Mouse (Mus musculus) midbrain, embryonic 10.5 days (tissue): ENCODE results near the gene Tmed1. TPM values are rescaled to one million over a fixed set of nuclear protein-coding genes. Genes with fewer than 3 reads are reported as not detected.

Experiments used
- DNase-seq: peaks from one replicate; pipeline ENCODE4 v3.0.0-alpha.2; 2017; ENCODE audit warnings: low spot score
- H3K27ac ChIP-seq: fragments of 300-500 bp; sonication (generic); replicated peaks from 2 replicates; pipeline ENCODE4 v1.5.1; 2016; ENCODE audit warnings: mild to moderate bottlenecking
- H3K27me3 ChIP-seq: fragments of 300-500 bp; sonication (generic); 2 replicates; pipeline ENCODE4 v1.6.1; 2016; ENCODE audit warnings: low read depth, mild to moderate bottlenecking; ENCODE audit not compliant: poor library complexity, severe bottlenecking
- H3K36me3 ChIP-seq: fragments of 300-500 bp; sonication (generic); 2 replicates; pipeline ENCODE4 v1.6.1; 2016; ENCODE audit warnings: mild to moderate bottlenecking, moderate library complexity
- H3K4me1 ChIP-seq: fragments of 300-500 bp; sonication (generic); 2 replicates; pipeline ENCODE4 v1.6.1; 2016
- H3K4me3 ChIP-seq: fragments of 300-500 bp; sonication (generic); 2 replicates; pipeline ENCODE4 v1.5.1; 2016; ENCODE audit warnings: mild to moderate bottlenecking, moderate library complexity
- H3K9me3 ChIP-seq: fragments of 300-500 bp; sonication (generic); replicated peaks from 2 replicates; pipeline ENCODE4 v1.6.1; 2016; ENCODE audit warnings: mild to moderate bottlenecking
- WGBS: fragments of 180-500 bp; shearing (Covaris S2); methylation state at CpG from one replicate; pipeline ENCODE4 v1.1.7; 2016; 5-methylcytosine and 5-hydroxymethylcytosine counted together
- polyA plus RNA-seq: library from polyadenylated mRNA; unstranded; fragments of >200 nt; fragmentation: Nextera tagmentation; extraction: Ambion mirVana; gene quantifications from 2 replicates; pipeline ENCODE4 v1.2.1, GENCODE M21; 2016

The Tmed1 gene
- polyA plus RNA-seq: 106 and 116 TPM in 2 replicates

- WGBS: under 1% methylated on average over 44 of the region's 44 CpGs
- peak; percentile 96 for DNase-seq
Observed at GRCm38 (mm10) chr9:21509772-21510688, at the start of gene Tmed1. Gene Tmed1, minus strand, starts transcription at chr9:21510252.

GRCm38 (mm10) chr9:21559151-21559550 is 49.1 kb upstream of the Tmed1 start:
- Histone ChIP-seq H3K4me1 (peaks cover 9% of the 10 kb centered on the region), H3K4me3 (no peak overlapping the region), H3K27ac (no peak overlapping the region), H3K27me3 (no peaks in the 10 kb centered on the region), H3K9me3 (no peaks in the 10 kb centered on the region), H3K36me3 (peaks cover 76% of the 10 kb centered on the region)
- 96% methylated on average over 3 of the region's 3 CpGs for WGBS
- DNase-seq: no peak

More at GRCm38 (mm10) chr9:21509772-21510688, at the start of gene Tmed1:
- H3K4me3 ChIP-seq: peak within 1 kb of the TSS; percentile 75
- H3K9me3 ChIP-seq: no peaks in the 10 kb centered on the region
- no peaks in the 10 kb centered on the region for H3K27me3 ChIP-seq
- H3K27ac ChIP-seq: peak within 1 kb of the TSS; percentile 92
- peaks cover 20% of the 10 kb centered on the region for H3K4me1 ChIP-seq
- H3K36me3 ChIP-seq: peaks cover 42% of the 10 kb centered on the region

GRCm38 (mm10) chr9:21558366-21558765 is 48.3 kb upstream of the Tmed1 start:
- 93% methylated on average over 4 of the region's 4 CpGs for WGBS
- H3K27me3 ChIP-seq: no peaks in the 10 kb centered on the region
- H3K9me3 ChIP-seq: no peaks in the 10 kb centered on the region
- peaks cover 9% of the 10 kb centered on the region for H3K4me1 ChIP-seq
- no peak overlapping the region for H3K4me3 ChIP-seq
- no peak overlapping the region for H3K27ac ChIP-seq
- peaks cover 83% of the 10 kb centered on the region for H3K36me3 ChIP-seq
- DNase-seq: no peak

GRCm38 (mm10) chr9:21557556-21557955 is 47.5 kb upstream of the Tmed1 start:
- no peak overlapping the region for H3K4me3 ChIP-seq
- no peak for DNase-seq
- H3K36me3 ChIP-seq: peaks cover 86% of the 10 kb centered on the region
- peak overlapping the region; percentile 49; the same call in 1 of the 2 replicates for H3K27ac ChIP-seq
- 90% methylated on average over 2 of the region's 2 CpGs for WGBS
- no peaks in the 10 kb centered on the region for H3K27me3 ChIP-seq
- peaks cover 9% of the 10 kb centered on the region for H3K4me1 ChIP-seq
- no peaks in the 10 kb centered on the region for H3K9me3 ChIP-seq

- no peak for DNase-seq
- 92% methylated on average over 2 of the region's 2 CpGs for WGBS
- Histone ChIP-seq H3K4me1 (peaks cover 9% of the 10 kb centered on the region), H3K27ac (0 out of 2 replicates have a peak overlapping the region, but pooled peaks have one; percentile 49), H3K36me3 (peaks cover 85% of the 10 kb centered on the region), H3K4me3 (no peak overlapping the region), H3K27me3 (no peaks in the 10 kb centered on the region), H3K9me3 (no peaks in the 10 kb centered on the region)
Observed at GRCm38 (mm10) chr9:21556996-21557395, 46.9 kb upstream of the Tmed1 start.

GRCm38 (mm10) chr9:21555198-21555742 is 45.2 kb upstream of the Tmed1 start:
- H3K27me3 ChIP-seq: no peaks in the 10 kb centered on the region
- peaks cover 85% of the 10 kb centered on the region for H3K36me3 ChIP-seq
- no peak overlapping the region for H3K4me3 ChIP-seq
- WGBS: 86% methylated on average over 6 of the region's 6 CpGs
- H3K27ac ChIP-seq: no peak overlapping the region
- H3K4me1 ChIP-seq: peaks cover 9% of the 10 kb centered on the region
- no peak for DNase-seq
- H3K9me3 ChIP-seq: no peaks in the 10 kb centered on the region

- H3K27me3 ChIP-seq: no peaks in the 10 kb centered on the region
- H3K36me3 ChIP-seq: peaks cover 85% of the 10 kb centered on the region
- H3K27ac ChIP-seq: no peak overlapping the region
- 93% methylated on average over 6 of the region's 6 CpGs for WGBS
- no peak overlapping the region for H3K4me3 ChIP-seq
- H3K9me3 ChIP-seq: no peaks in the 10 kb centered on the region
- H3K4me1 ChIP-seq: peaks cover 15% of the 10 kb centered on the region
- no peak for DNase-seq
Observed at GRCm38 (mm10) chr9:21553607-21554273, 43.7 kb upstream of the Tmed1 start.

GRCm38 (mm10) chr9:21551049-21551448 is 41.0 kb upstream of the Tmed1 start:
- peaks cover 16% of the 10 kb centered on the region for H3K4me1 ChIP-seq
- WGBS: 94% methylated on average over 2 of the region's 2 CpGs
- no peaks in the 10 kb centered on the region for H3K9me3 ChIP-seq
- H3K36me3 ChIP-seq: peaks cover 63% of the 10 kb centered on the region
- no peak overlapping the region for H3K4me3 ChIP-seq
- H3K27me3 ChIP-seq: no peaks in the 10 kb centered on the region
- DNase-seq: no peak
- H3K27ac ChIP-seq: no peak overlapping the region

- DNase-seq: peak; percentile 74
- H3K4me3 ChIP-seq: peak overlapping the region; percentile 94
- peaks cover 30% of the 10 kb centered on the region for H3K4me1 ChIP-seq
- H3K27me3 ChIP-seq: no peaks in the 10 kb centered on the region
- peaks cover 36% of the 10 kb centered on the region for H3K36me3 ChIP-seq
- 1% methylated on average over 64 of the region's 66 CpGs for WGBS
- H3K9me3 ChIP-seq: no peaks in the 10 kb centered on the region
- H3K27ac ChIP-seq: peak overlapping the region; percentile 99
Observed at GRCm38 (mm10) chr9:21547075-21547941, 37.3 kb upstream of the Tmed1 start.

GRCm38 (mm10) chr9:21546789-21547074 is 36.7 kb upstream of the Tmed1 start, which contains the start of gene Carm1:
Gene Carm1, plus strand, starts transcription at chr9:21546894.
- H3K4me3 ChIP-seq: peak within 1 kb of the TSS; percentile 94
- peaks cover 34% of the 10 kb centered on the region for H3K36me3 ChIP-seq
- H3K27me3 ChIP-seq: no peaks in the 10 kb centered on the region
- no peak for DNase-seq
- 17% methylated on average over 52 of the region's 52 CpGs for WGBS
- no peaks in the 10 kb centered on the region for H3K9me3 ChIP-seq
- H3K4me1 ChIP-seq: peaks cover 30% of the 10 kb centered on the region
- H3K27ac ChIP-seq: peak within 1 kb of the TSS; percentile 99

- H3K9me3 ChIP-seq: no peaks in the 10 kb centered on the region
- no peaks in the 10 kb centered on the region for H3K27me3 ChIP-seq
- H3K4me1 ChIP-seq: peaks cover 30% of the 10 kb centered on the region
- WGBS: 0% methylated on average over 67 of the region's 67 CpGs
- peak; percentile 100 for DNase-seq
- peak overlapping the region; percentile 94 for H3K4me3 ChIP-seq
- H3K27ac ChIP-seq: peak overlapping the region; percentile 99
- peaks cover 30% of the 10 kb centered on the region for H3K36me3 ChIP-seq
Observed at GRCm38 (mm10) chr9:21545916-21546788, 36.1 kb upstream of the Tmed1 start.
